Mouse (Mus musculus) ES-E14 (cell line): ENCODE results near the gene Dpp9. TPM values are rescaled to one million over a fixed set of nuclear protein-coding genes. Genes with fewer than 3 reads are reported as not detected.

Experiments
- DNase-seq: peaks from one replicate; pipeline ENCODE4 v3.0.0-alpha.2; 2013; ENCODE audit warnings: low read depth, low spot score
- H3K27ac ChIP-seq: 2 replicates; pipeline ENCODE4 v1.5.1; 2012; ENCODE audit warnings: low read depth, mild to moderate bottlenecking, low read length, moderate library complexity, mixed read lengths; ENCODE audit not compliant: poor library complexity, insufficient read depth, severe bottlenecking
- H3K36me3 ChIP-seq: 2 replicates; pipeline ENCODE4 v1.6.1; 2012; ENCODE audit warnings: mild to moderate bottlenecking, low read length, moderate library complexity, mixed read lengths; ENCODE audit not compliant: control insufficient read depth, poor library complexity, insufficient read depth, severe bottlenecking
- H3K4me1 ChIP-seq, 2 experiments: fragments of 150-350 bp in 1 of 2; sonication (generic) in 1 of 2; 2 replicates each; pipeline ENCODE4 v1.6.1; 2012; ENCODE audit warnings: low read length in 2 of 2, mild to moderate bottlenecking in 1 of 2, mixed read lengths in 1 of 2; ENCODE audit not compliant: control insufficient read depth in 2 of 2, insufficient read depth in 2 of 2, poor library complexity in 1 of 2
- H3K4me3 ChIP-seq, 2 experiments: fragments of 150-350 bp in 1 of 2; sonication (generic) in 1 of 2; 2 replicates each; pipeline ENCODE4 v1.5.1; 2012; ENCODE audit warnings: low read length in 2 of 2, low read depth in 1 of 2, mild to moderate bottlenecking in 1 of 2, mixed read lengths in 1 of 2; ENCODE audit not compliant: insufficient read depth in 1 of 2, poor library complexity in 1 of 2, severe bottlenecking in 1 of 2
- H3K9ac ChIP-seq: 2 replicates; pipeline ENCODE4 v1.6.1; 2012; ENCODE audit warnings: low read depth, mild to moderate bottlenecking, low read length, mixed read lengths; ENCODE audit not compliant: poor library complexity, insufficient read depth, severe bottlenecking
- H3K9me3 ChIP-seq: fragments of 150-350 bp; sonication (generic); 2 replicates; pipeline ENCODE4 v1.6.1; 2012; ENCODE audit warnings: low read depth, mild to moderate bottlenecking, low read length; ENCODE audit not compliant: control insufficient read depth, insufficient read depth
- CHD2 ChIP-seq: IDR thresholded peaks from 2 replicates; pipeline ENCODE4 v1.6.1; 2014; ENCODE audit warnings: mild to moderate bottlenecking, low read depth, low read length, inconsistent platforms
- HCFC1 ChIP-seq: IDR thresholded peaks from 2 replicates; pipeline ENCODE4 v1.6.1; 2012; ENCODE audit warnings: low read length, inconsistent platforms, borderline replicate concordance; ENCODE audit not compliant: insufficient read depth
- MAFK ChIP-seq: IDR thresholded peaks from 2 replicates; pipeline ENCODE4 v1.6.1; 2014; ENCODE audit warnings: mild to moderate bottlenecking, low read depth, low read length, inconsistent platforms; ENCODE audit not compliant: insufficient read depth
- ZC3H11A ChIP-seq: IDR thresholded peaks from 2 replicates; pipeline ENCODE4 v1.6.1; 2012; ENCODE audit warnings: low read depth, mild to moderate bottlenecking, inconsistent platforms, low read length, borderline replicate concordance
- ZNF384 ChIP-seq: IDR thresholded peaks from 2 replicates; pipeline ENCODE4 v1.6.1; 2012; ENCODE audit warnings: low read depth, low read length, inconsistent platforms
- in situ Hi-C, 2 experiments: fragments of 600-800 bp; cut with MboI; formaldehyde crosslinking; loops; one replicate each; pipeline ENCODE4 v1.15.1; 2025; ENCODE audit warnings: low sequenced_read_pairs in 2 of 2, inconsistent platforms in 1 of 2; ENCODE audit not compliant: unreplicated experiment in 2 of 2
- total RNA-seq: library from RNA; depleted of rRNA; stranded (reverse); fragments of 300-350 nt; gene quantifications from 2 replicates; pipeline ENCODE4 v1.2.3, GENCODE M21; 2012; rRNA removed

Gene Dpp9
- 27.4 and 27.5 TPM in 2 replicates for total RNA-seq

DNA sequence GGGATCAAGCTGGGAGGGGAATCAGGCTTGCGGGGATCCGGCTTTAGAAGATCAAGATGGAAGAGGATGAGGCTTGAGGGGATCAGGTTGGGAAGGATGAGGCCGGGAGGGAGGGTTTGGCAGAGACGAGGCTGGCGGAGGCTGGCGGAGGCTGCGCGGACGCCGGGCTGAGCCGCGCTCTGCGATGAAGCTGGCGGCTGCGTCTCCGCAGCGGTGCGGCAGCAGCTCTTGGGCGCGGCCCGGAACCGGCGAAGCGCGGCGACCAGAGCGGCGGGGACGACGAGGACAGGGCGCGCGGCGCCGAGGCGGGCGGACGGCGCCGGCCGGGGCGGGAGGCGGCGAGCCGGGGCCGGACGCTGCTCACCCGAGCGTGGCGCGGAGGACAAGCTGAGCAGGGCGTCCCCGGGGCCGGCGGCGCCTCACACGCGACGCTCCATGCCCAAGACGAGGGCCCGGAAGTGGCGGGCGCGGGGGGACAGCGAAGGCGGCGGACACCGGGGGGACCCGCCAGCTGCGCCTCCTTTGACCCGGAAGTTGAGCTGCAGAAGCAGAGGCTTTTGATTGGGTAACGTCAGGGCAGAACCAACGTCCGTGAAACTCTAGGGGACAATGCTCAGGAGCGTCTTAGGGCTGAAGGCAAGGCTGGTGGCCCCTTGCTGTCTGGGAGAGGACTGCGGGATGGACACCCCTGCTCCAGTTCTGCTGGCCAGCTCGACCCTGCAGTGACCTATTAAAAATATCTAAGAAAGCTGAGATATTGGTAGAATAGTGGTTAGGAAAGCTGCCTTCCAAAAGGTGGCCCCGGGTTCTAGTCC is at the start of gene Dpp9:
Gene Dpp9, minus strand, starts transcription at position 529 of the 815 bp plus-strand sequence.
- Histone ChIP-seq H3K4me3 (peak within 1 kb of the TSS; percentile 80 to 93), H3K9me3 (no peaks in the 10 kb centered on the region), H3K36me3 (no peaks in the 10 kb centered on the region; the same call in 1 of the 2 replicates), H3K27ac (no peak within 1 kb of the TSS), H3K4me1 (peaks cover 0 to 7% of the 10 kb centered on the region in 2 experiments; a peak in 1 of 4 replicates), H3K9ac (peak within 1 kb of the TSS; percentile 89)
- in situ Hi-C loops: no loop called here
- no peak for TF ChIP-seq MAFK
- TF ChIP-seq ZNF384: no peak
- TF ChIP-seq HCFC1: peak; percentile 83
- no peak for TF ChIP-seq ZC3H11A
- TF ChIP-seq CHD2: peak; percentile 76
- peak; percentile 83 for DNase-seq

DNA sequence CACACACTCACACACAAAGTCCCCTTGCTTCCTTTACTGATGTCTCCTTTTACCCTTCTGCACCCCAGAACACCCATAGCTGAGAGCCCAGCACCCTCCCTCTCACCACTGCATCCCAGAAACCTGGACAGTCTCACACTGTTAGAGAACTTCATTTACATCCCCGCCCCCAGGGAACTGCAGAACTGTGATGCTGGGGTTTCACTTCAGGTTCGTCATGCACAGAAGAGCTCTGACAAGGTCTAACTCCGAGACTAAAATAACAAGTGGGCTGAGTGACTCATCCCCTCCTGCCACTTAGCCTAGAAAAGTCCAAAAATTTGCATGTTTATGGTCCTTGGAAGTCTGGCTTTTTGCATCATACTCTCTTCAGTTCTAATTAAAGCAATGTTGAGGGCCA is 47.6 kb upstream of the Dpp9 start:
- Histone ChIP-seq H3K27ac (no peak overlapping the region), H3K9ac (no peak overlapping the region), H3K36me3 (peaks cover 12% of the 10 kb centered on the region; the same call in 1 of the 2 replicates), H3K4me1 (peaks cover 1 to 15% of the 10 kb centered on the region in 2 experiments; a peak in 3 of 4 replicates), H3K9me3 (no peaks in the 10 kb centered on the region), H3K4me3 (no peak overlapping the region)
- in situ Hi-C loops: no loop called here
- no peak for TF ChIP-seq ZNF384
- TF ChIP-seq MAFK: no peak
- no peak for TF ChIP-seq CHD2
- no peak for TF ChIP-seq ZC3H11A
- no peak for TF ChIP-seq HCFC1
- no peak for DNase-seq

DNA sequence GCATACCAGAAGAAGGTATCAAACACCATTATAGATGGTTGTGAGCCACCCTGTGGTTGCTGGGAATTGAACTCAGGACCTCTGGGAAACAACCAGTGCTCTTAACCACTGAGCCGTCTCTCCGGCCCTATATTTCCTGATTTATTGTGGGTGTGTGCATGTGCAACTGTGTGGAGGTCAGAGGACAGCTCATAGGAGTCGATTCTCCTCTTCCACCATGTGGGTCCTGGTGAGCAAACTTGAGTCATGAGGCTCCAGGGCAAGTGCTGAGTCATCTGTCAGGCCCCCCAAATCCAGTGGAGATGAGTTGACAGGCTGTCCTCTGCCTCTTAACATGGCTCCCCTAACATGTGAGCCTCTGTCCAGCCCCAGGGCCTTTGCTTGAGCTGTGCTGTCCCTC is 47.2 kb upstream of the Dpp9 start:
- Histone ChIP-seq H3K4me1 (peaks cover 2 to 18% of the 10 kb centered on the region in 2 experiments; a peak in 3 of 4 replicates), H3K36me3 (peaks cover 11% of the 10 kb centered on the region; the same call in 1 of the 2 replicates), H3K9ac (no peak overlapping the region), H3K4me3 (no peak overlapping the region), H3K27ac (no peak overlapping the region), H3K9me3 (no peaks in the 10 kb centered on the region)
- in situ Hi-C loops: no loop called here
- no peak for TF ChIP-seq CHD2
- 0 out of 2 replicates have a peak, but pooled peaks have one; percentile 41 for TF ChIP-seq MAFK
- no peak for DNase-seq

DNA sequence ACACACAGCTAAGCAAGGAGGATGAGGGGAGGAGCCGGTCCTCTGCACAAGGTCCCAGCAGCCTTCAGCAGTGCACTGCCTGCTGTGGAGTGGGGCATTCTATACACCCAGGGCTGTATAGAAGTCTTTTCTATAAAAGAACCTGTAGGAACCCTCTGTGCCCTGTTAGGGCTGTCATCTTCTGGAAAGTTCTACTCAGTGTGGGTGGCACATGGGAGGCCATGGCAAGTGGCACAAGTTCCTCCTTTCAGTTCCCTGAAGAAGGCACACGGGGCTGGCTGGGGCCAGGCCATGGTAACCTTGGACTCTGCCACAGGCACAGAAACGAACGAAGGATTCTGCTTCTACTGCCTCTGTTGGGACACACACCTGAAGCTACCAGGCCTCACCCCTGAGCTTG is 46.3 kb upstream of the Dpp9 start:
- TF ChIP-seq CHD2 (no peak), HCFC1 (no peak), ZNF384 (no peak)
- H3K4me1 ChIP-seq: peaks cover 3 to 22% of the 10 kb centered on the region in 2 experiments; a peak in 3 of 4 replicates
- H3K4me3 ChIP-seq: no peak overlapping the region
- H3K36me3 ChIP-seq: peaks cover 19% of the 10 kb centered on the region
- H3K9ac ChIP-seq: no peak overlapping the region
- no peak for DNase-seq
- in situ Hi-C loops: no loop called here
- no peaks in the 10 kb centered on the region for H3K9me3 ChIP-seq
- no peak overlapping the region; the same call in 1 of the 2 replicates for H3K27ac ChIP-seq

DNA sequence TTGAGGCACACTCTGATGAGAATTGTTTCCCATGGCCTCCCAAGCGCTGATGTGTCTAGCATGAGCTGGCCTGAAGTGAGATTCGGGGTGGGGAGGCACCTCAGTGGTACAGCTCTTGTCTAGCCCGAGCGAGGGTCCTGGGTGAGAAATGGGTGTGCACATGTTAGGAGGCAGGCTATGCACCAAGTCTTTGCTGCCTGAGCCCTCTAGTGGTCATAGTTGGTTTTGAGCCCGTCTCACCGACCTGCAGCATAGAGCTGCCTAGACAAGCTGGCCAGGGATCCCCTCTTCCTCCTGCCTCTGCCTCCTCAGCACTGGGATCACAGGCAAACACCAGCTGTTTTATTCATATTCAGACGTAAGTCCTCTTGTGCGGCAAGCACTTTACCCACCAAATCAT is 45.3 kb upstream of the Dpp9 start:
- Histone ChIP-seq H3K27ac (no peak overlapping the region), H3K4me3 (peak overlapping the region in 1 of 2 experiments; percentile 20; a peak in 1 of 4 replicates), H3K36me3 (peaks cover 28% of the 10 kb centered on the region), H3K9me3 (no peaks in the 10 kb centered on the region), H3K9ac (no peak overlapping the region), H3K4me1 (peaks cover 3 to 25% of the 10 kb centered on the region in 2 experiments; a peak in 3 of 4 replicates)
- DNase-seq: peak; percentile 86
- in situ Hi-C loops: no loop called here
- TF ChIP-seq ZC3H11A: peak; percentile 35; the same call in 1 of the 2 replicates
- TF ChIP-seq ZNF384: no peak
- TF ChIP-seq HCFC1: 0 out of 2 replicates have a peak, but pooled peaks have one; percentile 49
- TF ChIP-seq CHD2: no peak
- TF ChIP-seq MAFK: no peak
